Mouse (Mus musculus) adrenal gland, postnatal 4 days (tissue): ENCODE data around the gene Alg9. TPM values are rescaled to one million over a fixed set of nuclear protein-coding genes. Genes with fewer than 3 reads are reported as not detected.
"Not testable (repeated sequence)": the region's sequence is repeated elsewhere in the genome, so short reads cannot be mapped to it uniquely, and the experiment has no call there.

Source experiments
- DNase-seq, 2 experiments: peaks; one replicate each; pipeline ENCODE4 v3.0.0; 2021 to 2022; ENCODE audit warnings: low spot score in 2 of 2, mixed read lengths in 2 of 2
- total RNA-seq, 2 experiments: library from RNA; stranded (reverse); gene quantifications; 2 replicates each; pipeline ENCODE4 v1.2.3; 2021

The Alg9 gene
- total RNA-seq, 2 experiments from 2014 or later, result 21.4 to 22.5 TPM

GRCm38 (mm10) chr9:50813796-50814195 is 39.0 kb downstream of the Alg9 start:
- DNase-seq, result no peak

DNA sequence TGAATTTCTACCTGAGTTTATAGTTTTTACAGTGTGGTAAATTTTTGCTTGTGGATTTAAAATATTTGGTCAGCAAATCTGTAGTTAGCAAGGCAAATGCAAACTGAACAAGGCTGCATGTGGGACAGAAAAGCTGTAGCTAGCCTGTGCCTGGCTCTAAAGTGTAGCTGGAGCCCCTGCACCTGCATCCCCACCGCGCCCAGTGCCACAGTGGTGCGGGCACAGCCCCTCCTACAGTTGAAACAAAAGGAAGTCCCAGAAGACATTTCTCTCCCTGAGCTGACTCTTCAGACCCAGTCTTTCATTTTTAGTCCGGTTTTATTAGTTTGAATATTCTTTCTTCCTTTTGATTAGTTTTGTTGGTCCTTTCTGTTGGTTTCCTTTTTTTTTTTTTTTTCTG is 40.8 kb downstream of the Alg9 start:
- DNase-seq, result no peak

- no peak for DNase-seq
These were observed 41.7 kb downstream of the Alg9 start for GRCm38 (mm10) chr9:50816512-50816911.

- DNase-seq, result no peak
These were observed 43.2 kb downstream of the Alg9 start for GRCm38 (mm10) chr9:50818050-50818449.

DNA sequence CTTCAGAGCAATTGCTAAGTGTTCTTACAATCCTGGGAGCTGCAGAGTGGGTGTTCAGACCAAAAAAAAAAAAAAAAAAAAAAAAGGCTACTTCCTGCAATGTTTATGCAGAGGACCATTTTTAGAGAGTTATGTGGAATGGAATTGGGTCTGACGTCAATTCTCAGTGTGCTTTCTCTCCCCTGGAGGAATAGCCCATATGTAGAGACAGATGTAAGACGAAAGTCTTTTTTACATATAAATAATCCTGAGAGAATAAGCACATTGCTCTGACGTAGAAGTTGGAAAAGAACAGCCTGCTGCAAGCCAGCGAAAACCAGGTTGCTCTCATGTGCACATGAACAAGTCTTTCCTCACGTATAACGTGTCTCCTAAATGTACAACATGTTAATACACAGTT is 44.9 kb downstream of the Alg9 start:
- no peak for DNase-seq

GRCm38 (mm10) chr9:50821651-50822050 is 46.8 kb downstream of the Alg9 start:
- DNase-seq, result no peak

DNA sequence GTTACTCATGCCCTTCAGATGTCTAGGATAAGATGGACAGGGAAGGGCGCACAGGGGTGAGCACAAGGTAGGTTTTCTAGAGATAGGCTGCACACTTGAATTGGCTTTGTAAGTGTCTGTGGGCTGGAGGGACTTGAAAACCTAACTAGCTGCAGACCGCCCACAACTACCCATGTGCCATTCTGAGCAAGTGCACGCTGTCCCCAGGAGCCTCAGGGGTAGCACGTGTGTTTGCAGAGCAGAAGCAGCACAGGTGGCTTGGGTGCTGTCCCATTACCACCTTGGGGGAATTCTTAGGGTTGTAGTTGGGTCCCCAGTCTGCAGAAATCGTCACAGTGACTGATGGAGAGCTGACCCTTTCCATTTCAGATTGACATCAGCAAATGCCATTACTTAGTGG is 47.4 kb downstream of the Alg9 start:
- DNase-seq, result no peak

GRCm38 (mm10) chr9:50823779-50824453 is 49.1 kb downstream of the Alg9 start:
- DNase-seq, result no peak

GRCm38 (mm10) chr9:50831514-50831913 is 56.7 kb downstream of the Alg9 start:
- no peak for DNase-seq

DNA sequence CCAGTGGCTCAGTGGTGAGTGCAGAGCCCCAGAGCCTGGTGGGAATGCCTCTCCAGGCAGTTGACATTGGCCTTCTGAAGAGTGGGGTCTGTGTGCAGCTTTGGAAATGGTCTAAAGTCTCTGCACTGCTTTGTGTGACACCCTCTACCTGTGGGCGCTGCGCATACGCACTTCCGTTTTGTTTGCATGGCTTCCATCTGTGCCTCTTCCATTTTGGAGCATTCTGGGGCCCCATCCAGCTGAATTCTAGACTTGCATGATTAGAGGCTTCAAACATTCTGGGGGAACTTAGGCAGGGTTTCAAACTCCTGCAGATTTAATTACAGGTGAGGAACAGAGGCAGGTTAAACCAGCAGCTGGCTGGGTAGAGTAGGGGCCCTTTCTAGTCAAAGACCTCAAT is 57.3 kb downstream of the Alg9 start:
- no peak for DNase-seq

DNA sequence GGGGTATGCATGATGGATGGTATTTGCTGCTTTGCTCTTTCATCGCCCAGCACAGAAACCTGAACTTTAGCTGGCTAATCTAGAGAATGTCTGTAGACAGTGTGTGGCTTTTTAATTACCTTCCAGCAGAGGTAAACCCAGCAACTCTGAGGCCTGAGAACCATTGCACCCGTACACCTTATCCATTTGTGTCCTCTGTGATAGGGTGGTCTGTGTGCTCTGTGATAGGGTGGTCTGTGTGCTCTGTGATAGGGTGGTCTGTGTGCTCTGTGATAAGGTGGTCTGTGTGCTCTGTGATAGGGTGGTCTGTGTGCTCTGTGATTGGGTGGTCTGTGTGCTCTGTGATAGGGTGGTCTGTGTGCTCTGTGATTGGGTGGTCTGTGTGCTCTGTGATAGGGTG is 57.8 kb downstream of the Alg9 start:
- not testable (repeated sequence) for DNase-seq

- DNase-seq, result no peak
These were observed 59.0 kb downstream of the Alg9 start for GRCm38 (mm10) chr9:50833786-50834185.

DNA sequence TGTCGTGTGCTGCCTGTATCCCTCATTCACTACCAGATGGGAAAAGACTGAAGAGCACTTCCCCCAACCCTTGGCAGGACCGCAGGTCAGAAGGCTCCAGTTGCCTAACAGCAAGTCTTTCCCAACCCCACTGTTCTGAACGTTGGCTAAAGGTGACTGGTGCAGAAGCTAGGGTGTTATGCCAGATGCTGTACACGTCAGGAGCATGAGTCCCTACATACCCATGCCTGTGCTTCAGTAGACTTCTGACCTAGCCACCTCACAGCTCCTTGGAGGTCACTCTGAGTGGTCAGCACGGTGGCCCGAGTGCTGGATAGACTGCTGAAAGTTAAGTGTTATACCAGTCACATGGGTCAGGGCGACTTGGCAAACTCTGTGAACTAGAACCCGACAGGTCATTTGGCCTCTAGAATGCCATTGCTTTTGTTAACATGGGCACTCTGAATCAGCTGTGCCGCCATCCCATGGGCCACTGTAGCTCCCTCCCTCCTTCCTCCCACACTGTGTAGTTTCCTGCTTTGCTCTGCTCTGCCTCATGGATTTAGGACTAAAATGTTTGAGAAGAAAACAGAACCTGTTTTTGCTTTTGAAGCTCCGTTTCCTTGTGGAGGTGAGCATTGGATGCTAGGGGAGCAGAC is 60.4 kb downstream of the Alg9 start:
- no peak for DNase-seq

DNA sequence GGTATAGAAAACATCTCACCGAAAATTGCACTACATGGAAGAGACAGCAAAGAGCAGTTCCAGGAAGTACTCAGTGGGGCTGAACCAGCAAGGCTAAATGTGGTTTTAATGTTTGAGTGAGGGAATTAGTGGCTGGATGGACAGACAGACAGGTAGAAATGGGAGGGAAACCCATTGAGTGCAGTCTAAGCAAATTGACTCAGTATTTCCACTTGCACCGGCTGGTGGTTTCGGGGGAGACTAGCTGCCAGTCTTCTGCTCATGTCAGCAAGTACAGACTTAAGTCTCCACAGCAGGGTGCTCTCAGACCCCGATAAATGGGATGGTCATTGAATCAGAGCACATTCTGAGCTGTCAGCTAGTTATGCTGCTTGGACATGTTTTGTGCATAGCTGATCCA is 61.3 kb downstream of the Alg9 start:
- DNase-seq, result no peak

GRCm38 (mm10) chr9:50841079-50841789 is 66.4 kb downstream of the Alg9 start:
- no peak for DNase-seq

DNA sequence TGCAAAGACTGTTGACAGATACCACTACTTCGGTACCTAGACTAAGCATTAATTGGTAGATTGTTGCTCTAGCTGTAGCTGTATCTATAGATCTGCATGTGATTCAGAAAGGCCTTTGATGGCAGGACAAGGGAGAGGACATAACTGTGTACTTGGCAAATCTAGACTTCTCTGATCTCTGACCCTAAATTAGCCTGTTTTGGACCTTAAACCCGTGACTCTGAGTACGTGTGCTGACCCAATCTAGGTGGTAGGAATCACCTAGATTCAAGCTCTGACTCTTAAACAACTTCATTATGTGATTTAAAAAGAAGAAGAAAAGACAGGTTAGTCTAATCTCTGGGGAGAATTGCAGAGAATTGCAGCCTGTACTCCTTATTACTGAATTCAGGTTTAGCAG is 70.3 kb downstream of the Alg9 start, which contains the start of gene Ppp2r1b:
Gene Ppp2r1b (plus strand): TSS at position 221 of the 400 bp plus-strand sequence.
- DNase-seq, result no peak

- no peak for DNase-seq
These were observed 70.7 kb downstream of the Alg9 start for GRCm38 (mm10) chr9:50845547-50845946.

- DNase-seq, result no peak
These were observed 72.3 kb downstream of the Alg9 start for GRCm38 (mm10) chr9:50847133-50847532.

DNA sequence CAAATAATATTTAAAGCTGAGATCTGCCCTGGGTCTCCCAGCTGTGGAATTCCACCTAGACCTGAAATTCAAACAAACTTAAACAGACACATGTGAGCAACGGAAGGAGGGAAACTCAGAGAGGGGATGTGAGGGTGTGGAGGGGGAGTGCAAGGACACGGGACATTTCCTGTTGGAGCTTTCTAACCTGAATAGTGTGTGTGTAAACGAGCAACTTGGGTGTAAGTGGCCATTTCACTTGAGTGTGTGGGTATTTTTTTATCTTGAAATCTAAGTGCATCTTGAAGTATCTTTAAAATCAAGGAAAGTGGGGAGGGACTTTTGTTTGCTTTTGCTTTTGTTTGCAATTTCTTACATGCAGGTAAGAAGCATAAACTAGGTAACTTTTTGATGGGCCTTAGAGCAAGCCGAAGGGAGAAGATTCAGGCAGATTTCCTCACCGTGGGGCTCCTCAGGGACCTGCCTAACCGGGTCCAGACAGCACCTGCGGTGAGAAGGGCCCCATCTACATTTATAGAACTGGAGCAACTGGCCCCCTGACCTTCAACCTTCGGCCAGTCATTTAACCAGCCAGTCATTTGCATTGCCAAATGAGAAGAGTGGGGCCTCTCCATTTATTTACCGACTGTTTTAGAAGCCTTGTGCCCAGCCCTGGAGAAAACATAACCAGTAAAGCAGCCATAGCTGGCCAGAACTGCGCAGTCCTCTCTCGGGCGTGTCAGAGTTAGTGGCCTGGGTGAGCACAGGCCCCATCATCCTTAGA is 73.0 kb downstream of the Alg9 start:
- no peak for DNase-seq

DNA sequence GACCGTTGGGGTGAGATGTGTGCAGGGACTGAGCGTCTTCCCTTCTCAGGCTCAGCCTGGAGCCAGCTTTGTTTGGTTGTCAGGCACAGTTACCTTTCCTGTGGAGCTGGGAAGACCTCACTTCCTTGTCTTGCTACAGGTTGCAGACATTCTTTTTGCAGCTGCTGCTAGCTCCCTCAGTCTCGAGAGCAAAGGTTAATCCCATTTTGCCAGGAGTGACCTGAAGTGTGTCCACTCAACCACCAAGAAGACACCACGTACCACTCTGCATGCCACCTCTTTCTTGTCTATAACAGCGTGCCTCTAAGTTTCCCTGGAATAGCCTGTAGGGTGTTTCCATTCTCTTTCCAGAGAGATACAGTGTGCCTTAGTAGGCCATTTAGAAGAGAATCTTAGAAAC is 74.0 kb downstream of the Alg9 start:
- DNase-seq, result no peak

- DNase-seq, result peak; percentile 67 to 79
These were observed 74.4 kb downstream of the Alg9 start for GRCm38 (mm10) chr9:50849249-50849648.

- DNase-seq, result no peak
These were observed 74.9 kb downstream of the Alg9 start for GRCm38 (mm10) chr9:50849755-50850154.
